Mouse (Mus musculus) hindbrain, embryonic 14.5 days (tissue): ENCODE data around the gene Cirbp. TPM values are rescaled to one million over a fixed set of nuclear protein-coding genes. Genes with fewer than 3 reads are reported as not detected.
A peak's percentile ranks its signal among the peaks of the same experiment; 100 is the strongest.
"Not testable (repeated sequence)": the region's sequence is repeated elsewhere in the genome, so short reads cannot be mapped to it uniquely, and the experiment has no call there.

ENCODE experiments used
- ATAC-seq: fragments of 200-750 bp; cut with Nextera tagmentation; 2 replicates; pipeline ENCODE4 v1.8.0; 2017; ENCODE audit warnings: moderate number of reproducible peaks, mild to moderate bottlenecking, moderate TSS enrichment, moderate library complexity; ENCODE audit not compliant: low FRiP score
- DNase-seq: peaks from one replicate; pipeline ENCODE4 v3.0.0-alpha.2; 2015; ENCODE audit warnings: low spot score
- H3K27ac ChIP-seq: fragments of 300-500 bp; sonication (generic); 2 replicates; pipeline ENCODE4 v1.5.1; 2014; ENCODE audit warnings: mild to moderate bottlenecking, moderate library complexity
- H3K27me3 ChIP-seq: fragments of 300-500 bp; sonication (generic); 2 replicates; pipeline ENCODE4 v1.6.1; 2014; ENCODE audit warnings: mild to moderate bottlenecking, low read length, mixed read lengths; ENCODE audit not compliant: control insufficient read depth, insufficient read depth
- H3K36me3 ChIP-seq: fragments of 300-500 bp; sonication (generic); replicated peaks from 2 replicates; pipeline ENCODE4 v1.6.1; 2014; ENCODE audit not compliant: control insufficient read depth, insufficient read depth
- H3K4me1 ChIP-seq: fragments of 300-500 bp; sonication (generic); replicated peaks from 2 replicates; pipeline ENCODE4 v1.6.1; 2014; ENCODE audit warnings: antibody characterized with exemption, low read length, mixed read lengths; ENCODE audit not compliant: control insufficient read depth, insufficient read depth
- H3K4me2 ChIP-seq: fragments of 300-500 bp; sonication (generic); replicated peaks from 2 replicates; pipeline ENCODE4 v1.6.1; 2014; ENCODE audit warnings: mild to moderate bottlenecking, moderate library complexity
- H3K4me3 ChIP-seq: fragments of 300-500 bp; sonication (generic); replicated peaks from 2 replicates; pipeline ENCODE4 v1.5.1; 2014; ENCODE audit warnings: mild to moderate bottlenecking, low read length
- H3K9ac ChIP-seq: fragments of 300-500 bp; sonication (generic); 2 replicates; pipeline ENCODE4 v1.6.1; 2014
- H3K9me3 ChIP-seq: fragments of 300-500 bp; sonication (generic); 2 replicates; pipeline ENCODE4 v1.6.1; 2016; ENCODE audit warnings: low read length; ENCODE audit not compliant: control insufficient read depth
- WGBS: fragments of 180-500 bp; shearing (Covaris S2); extraction: QIAGEN DNeasy Blood & Tissue Kit; methylation state at CpG from one replicate; pipeline ENCODE4 v1.1.7; 2014; 5-methylcytosine and 5-hydroxymethylcytosine counted together
- polyA plus RNA-seq: library from polyadenylated mRNA; unstranded; fragments of >200 nt; fragmentation: Nextera tagmentation; extraction: Ambion mirVana; gene quantifications from 2 replicates; pipeline ENCODE4 v1.2.1, GENCODE M21; 2014

Gene Cirbp
- polyA plus RNA-seq, 1 experiment from 2014 or later, result 252 TPM

GRCm38 (mm10) chr10:80166136-80166535 lies 351 bp downstream of the Cirbp start:
- Histone ChIP-seq H3K9ac (peak overlapping the region; percentile 42), H3K4me1 (peaks cover 40% of the 10 kb centered on the region), H3K4me3 (peak overlapping the region; percentile 40; the same call in 1 of the 2 replicates), H3K27ac (peak overlapping the region; percentile 87), H3K4me2 (peak overlapping the region; percentile 88), H3K36me3 (peaks cover 17% of the 10 kb centered on the region)
- not testable (repeated sequence) for H3K27me3 ChIP-seq, H3K9me3 ChIP-seq, DNase-seq, ATAC-seq
- WGBS, result 83% methylated on average over 4 of the region's 4 CpGs

DNA sequence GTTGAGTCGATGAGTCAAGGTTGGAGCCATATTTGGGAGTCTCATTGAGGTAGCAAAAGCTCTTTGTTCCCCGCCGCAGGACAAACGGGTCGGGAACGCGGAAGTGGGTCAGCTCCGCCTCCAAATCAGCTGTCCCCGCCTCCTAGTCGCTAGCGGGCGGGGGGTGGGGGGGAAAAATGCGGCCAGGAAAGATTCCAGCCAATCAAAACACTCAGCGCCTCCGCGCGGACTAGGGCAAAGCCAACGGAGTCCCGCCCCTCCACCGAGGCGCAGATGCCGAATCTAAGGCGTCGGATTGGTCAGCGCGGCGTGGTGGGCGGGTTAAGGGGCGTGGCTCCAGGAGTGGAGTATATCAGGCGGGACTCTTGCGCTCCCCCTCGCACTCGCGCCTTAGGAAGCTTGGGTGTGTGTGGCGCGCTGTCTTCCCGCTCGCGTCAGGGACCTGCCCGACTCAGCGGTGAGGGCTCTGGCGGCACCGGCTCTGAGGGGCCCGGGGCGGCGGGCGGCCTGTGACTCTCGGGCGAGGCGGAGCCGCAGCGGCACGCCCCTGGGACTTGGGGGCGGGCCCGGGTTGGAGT lies 1.8 kb downstream of the Cirbp start:
- under 1% methylated on average over 55 of the region's 55 CpGs for WGBS
- DNase-seq (peak; percentile 98), ATAC-seq (peak; percentile 92)
- H3K36me3 ChIP-seq, result peaks cover 30% of the 10 kb centered on the region
- H3K4me2 ChIP-seq, result peak overlapping the region; percentile 88
- peak overlapping the region; percentile 100 for H3K4me3 ChIP-seq
- no peaks in the 10 kb centered on the region for H3K9me3 ChIP-seq
- H3K9ac ChIP-seq, result peak overlapping the region; percentile 100
- no peaks in the 10 kb centered on the region for H3K27me3 ChIP-seq
- H3K4me1 ChIP-seq, result peaks cover 41% of the 10 kb centered on the region
- peak overlapping the region; percentile 100 for H3K27ac ChIP-seq

GRCm38 (mm10) chr10:80168038-80168661 lies 2.4 kb downstream of the Cirbp start:
- H3K4me3 ChIP-seq, result peak overlapping the region; percentile 100
- ATAC-seq, result peak; percentile 25
- peak overlapping the region; percentile 100 for H3K9ac ChIP-seq
- H3K4me1 ChIP-seq, result peaks cover 42% of the 10 kb centered on the region
- no peaks in the 10 kb centered on the region for H3K9me3 ChIP-seq
- DNase-seq, result peak; percentile 94
- whole genome bisulfite sequencing, result under 1% methylated on average over 45 of the region's 48 CpGs
- peak overlapping the region; percentile 88 for H3K4me2 ChIP-seq
- peak overlapping the region; percentile 100 for H3K27ac ChIP-seq
- no peaks in the 10 kb centered on the region for H3K27me3 ChIP-seq
- H3K36me3 ChIP-seq, result peaks cover 30% of the 10 kb centered on the region

DNA sequence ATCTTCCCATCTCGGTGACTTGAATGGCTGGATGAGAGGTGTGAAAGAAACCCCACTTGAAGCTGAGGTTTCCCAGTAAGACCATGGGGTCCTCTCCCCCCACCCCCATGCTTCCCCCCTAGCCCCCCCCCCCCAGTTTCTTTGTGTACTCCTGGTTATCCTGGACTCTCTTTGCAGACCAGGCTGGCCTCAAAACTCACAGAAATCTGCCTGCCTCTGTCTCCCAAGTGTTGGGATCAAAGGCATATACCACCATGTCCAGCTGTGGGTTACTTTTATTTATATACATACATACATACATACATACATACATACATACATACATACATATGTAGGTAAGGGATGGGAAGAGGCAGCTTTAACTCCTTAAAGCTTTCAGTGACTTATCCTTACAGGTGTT lies 3.3 kb downstream of the Cirbp start:
- Histone ChIP-seq H3K4me2 (peak overlapping the region; percentile 88), H3K4me1 (peaks cover 44% of the 10 kb centered on the region), H3K36me3 (peaks cover 30% of the 10 kb centered on the region), H3K9ac (peak overlapping the region; percentile 100), H3K4me3 (peak overlapping the region; percentile 100), H3K27me3 (no peaks in the 10 kb centered on the region), H3K27ac (no peak overlapping the region), H3K9me3 (no peaks in the 10 kb centered on the region)
- DNase-seq, result no peak
- ATAC-seq, result no peak
- WGBS, result 50% methylated on average over 1 of the region's 1 CpGs

DNA sequence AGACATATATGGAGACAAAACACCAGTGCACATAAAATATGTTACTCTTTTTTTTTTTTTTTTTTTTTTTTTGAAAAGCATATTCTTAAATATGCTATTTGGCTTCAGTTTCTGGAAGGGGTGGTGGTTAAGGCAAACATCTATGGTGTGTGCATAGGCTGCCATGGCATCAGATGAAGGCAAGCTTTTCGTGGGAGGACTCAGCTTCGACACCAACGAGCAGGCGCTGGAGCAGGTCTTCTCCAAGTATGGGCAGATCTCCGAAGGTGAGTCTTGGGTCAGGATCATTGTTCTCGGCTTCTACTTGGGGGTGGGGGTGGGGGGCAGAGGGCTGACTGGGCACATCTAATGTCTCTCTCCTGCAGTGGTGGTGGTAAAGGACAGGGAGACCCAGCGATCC lies 3.9 kb downstream of the Cirbp start:
- Histone ChIP-seq H3K4me2 (peak overlapping the region; percentile 88), H3K4me1 (peaks cover 38% of the 10 kb centered on the region), H3K4me3 (no peak overlapping the region), H3K9ac (peak overlapping the region; percentile 100; the same call in 1 of the 2 replicates), H3K36me3 (peaks cover 30% of the 10 kb centered on the region), H3K27ac (no peak overlapping the region), H3K9me3 (no peaks in the 10 kb centered on the region), H3K27me3 (no peaks in the 10 kb centered on the region)
- WGBS, result 96% methylated on average over 7 of the region's 7 CpGs
- ATAC-seq (no peak), DNase-seq (no peak)

DNA sequence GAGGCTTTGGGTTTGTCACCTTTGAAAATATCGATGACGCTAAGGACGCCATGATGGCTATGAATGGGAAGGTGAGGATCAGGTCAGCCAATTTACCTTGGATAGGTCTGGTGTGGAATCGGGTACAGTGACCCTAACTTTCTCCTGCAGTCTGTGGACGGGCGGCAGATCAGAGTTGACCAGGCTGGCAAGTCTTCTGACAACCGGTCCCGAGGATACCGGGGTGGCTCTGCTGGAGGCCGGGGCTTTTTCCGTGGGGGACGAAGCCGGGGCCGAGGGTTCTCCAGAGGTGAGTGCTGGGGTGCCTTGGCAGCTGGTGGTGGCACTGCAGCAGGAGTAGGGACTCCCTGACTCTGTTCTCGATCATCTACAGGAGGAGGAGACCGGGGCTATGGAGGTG lies 4.3 kb downstream of the Cirbp start:
- H3K4me3 ChIP-seq, result no peak overlapping the region
- ATAC-seq, result no peak
- no peaks in the 10 kb centered on the region for H3K27me3 ChIP-seq
- H3K27ac ChIP-seq, result no peak overlapping the region
- 93% methylated on average over 16 of the region's 16 CpGs for WGBS
- H3K4me2 ChIP-seq, result peak overlapping the region; percentile 4; the same call in 1 of the 2 replicates
- peaks cover 35% of the 10 kb centered on the region for H3K4me1 ChIP-seq
- no peak overlapping the region for H3K9ac ChIP-seq
- peaks cover 30% of the 10 kb centered on the region for H3K36me3 ChIP-seq
- H3K9me3 ChIP-seq, result no peaks in the 10 kb centered on the region
- DNase-seq, result no peak

GRCm38 (mm10) chr10:80170601-80171021 lies 4.8 kb downstream of the Cirbp start:
- H3K27me3 ChIP-seq, result no peaks in the 10 kb centered on the region
- no peak for ATAC-seq
- no peak overlapping the region for H3K4me2 ChIP-seq
- no peaks in the 10 kb centered on the region for H3K9me3 ChIP-seq
- WGBS, result 96% methylated on average over 19 of the region's 19 CpGs
- no peak for DNase-seq
- no peak overlapping the region for H3K4me3 ChIP-seq
- peaks cover 30% of the 10 kb centered on the region for H3K36me3 ChIP-seq
- peaks cover 35% of the 10 kb centered on the region for H3K4me1 ChIP-seq
- no peak overlapping the region for H3K27ac ChIP-seq
- H3K9ac ChIP-seq, result no peak overlapping the region

- Histone ChIP-seq H3K9ac (no peak overlapping the region), H3K4me3 (no peak overlapping the region; the same call in 1 of the 2 replicates), H3K4me2 (no peak overlapping the region), H3K36me3 (peaks cover 30% of the 10 kb centered on the region), H3K27ac (no peak overlapping the region), H3K9me3 (no peaks in the 10 kb centered on the region), H3K4me1 (peaks cover 36% of the 10 kb centered on the region), H3K27me3 (no peaks in the 10 kb centered on the region)
- no peak for DNase-seq
- no peak for ATAC-seq
- WGBS, result 92% methylated on average over 15 of the region's 15 CpGs
Observed at GRCm38 (mm10) chr10:80171252-80171651, 5.5 kb downstream of the Cirbp start.

DNA sequence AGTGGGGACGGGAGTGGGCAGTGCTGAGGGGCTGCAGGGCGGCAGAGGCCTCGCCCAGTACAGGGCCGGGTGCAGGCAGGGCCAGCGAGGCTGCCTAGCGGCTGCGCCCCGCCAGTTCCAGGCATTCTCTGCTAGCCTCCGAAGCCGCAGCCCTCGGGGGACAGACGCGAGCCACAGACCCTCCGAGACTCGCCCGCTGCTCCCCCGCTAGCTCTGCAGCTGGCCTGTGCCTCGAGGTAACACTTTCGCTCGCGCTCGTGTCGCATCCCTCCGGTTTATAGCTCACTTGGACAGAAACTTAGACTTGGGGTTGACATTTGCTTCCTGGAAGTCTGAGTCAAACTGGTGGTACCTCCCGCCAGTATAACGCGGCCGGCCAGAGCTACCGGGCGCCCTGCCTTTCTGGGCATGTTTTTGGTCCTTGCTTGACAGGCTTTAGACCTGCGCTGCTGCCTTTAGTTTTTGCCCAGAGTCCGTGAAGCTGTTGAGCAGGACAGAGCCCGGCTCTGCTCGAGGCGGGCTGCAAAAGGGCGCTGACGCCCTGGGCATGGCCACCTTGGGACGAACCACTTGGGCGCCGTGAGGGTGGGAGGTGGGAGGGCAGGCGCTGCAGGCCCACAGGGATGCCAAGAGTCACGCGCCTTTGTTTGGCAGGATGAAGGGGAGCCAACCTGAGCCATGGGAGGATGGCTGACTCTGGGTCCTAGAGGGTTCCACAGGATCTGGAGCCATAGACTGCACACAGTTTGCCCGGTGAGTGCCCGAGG lies 6.2 kb downstream of the Cirbp start:
- no peak for DNase-seq
- Histone ChIP-seq H3K4me3 (peak overlapping the region; percentile 46), H3K4me2 (peak overlapping the region; percentile 55), H3K36me3 (peaks cover 30% of the 10 kb centered on the region), H3K4me1 (peaks cover 30% of the 10 kb centered on the region), H3K27me3 (no peaks in the 10 kb centered on the region), H3K9ac (peak overlapping the region; percentile 54), H3K27ac (peak overlapping the region; percentile 87), H3K9me3 (no peaks in the 10 kb centered on the region)
- no peak for ATAC-seq
- 80% methylated on average over 45 of the region's 45 CpGs for WGBS
